Mouse (Mus musculus) fat pad, adult 2 months (tissue): ENCODE measurements around the gene Gorasp2.

ENCODE experiments used
- DNase-seq: peaks from one replicate; pipeline ENCODE4 v3.0.0-alpha.2; 2011; ENCODE audit warnings: low read depth, low spot score; ENCODE audit errors: extremely low read depth

Gene Gorasp2

GRCm38 (mm10) chr2:70736008-70736407, 74.6 kb downstream of the Gorasp2 start:
- no peak for DNase-seq

- DNase-seq, result no peak
Observed at GRCm38 (mm10) chr2:70741901-70742300, 80.5 kb downstream of the Gorasp2 start.

GRCm38 (mm10) chr2:70742588-70742987, 81.2 kb downstream of the Gorasp2 start:
- no peak for DNase-seq

GRCm38 (mm10) chr2:70751655-70752054, 90.3 kb downstream of the Gorasp2 start:
- no peak for DNase-seq

- DNase-seq, result no peak
Observed at GRCm38 (mm10) chr2:70752149-70752548, 90.8 kb downstream of the Gorasp2 start.
